Mouse (Mus musculus): ENCODE measurements around the gene Dpm3. TPM values are rescaled to one million over a fixed set of nuclear protein-coding genes. Genes with fewer than 3 reads are reported as not detected.

The Dpm3 gene
- total RNA-seq, 2 experiments from 2014 or later = 24.7 to 28.8 TPM

DNA sequence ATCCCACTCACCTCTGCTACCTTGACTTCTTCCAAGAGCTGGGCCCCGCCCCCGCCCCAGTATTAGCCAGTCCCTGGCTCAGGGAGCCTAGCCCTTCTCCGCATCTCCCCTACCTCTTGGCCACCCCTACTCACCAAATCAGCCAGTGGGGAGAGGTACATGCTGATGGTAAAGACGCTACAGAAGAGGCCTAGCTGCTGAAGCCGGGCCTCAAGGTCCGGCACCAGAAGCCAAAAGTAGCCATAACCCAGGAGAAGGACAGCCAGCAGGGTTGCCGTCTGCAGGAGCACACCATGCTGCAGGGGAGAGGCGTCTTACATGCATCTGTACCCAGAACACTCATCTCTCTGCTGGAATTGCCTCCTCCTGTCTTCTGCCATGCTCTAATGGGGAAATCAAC lies 9.8 kb downstream of the Dpm3 start:
- DNase-seq = no peak

DNA sequence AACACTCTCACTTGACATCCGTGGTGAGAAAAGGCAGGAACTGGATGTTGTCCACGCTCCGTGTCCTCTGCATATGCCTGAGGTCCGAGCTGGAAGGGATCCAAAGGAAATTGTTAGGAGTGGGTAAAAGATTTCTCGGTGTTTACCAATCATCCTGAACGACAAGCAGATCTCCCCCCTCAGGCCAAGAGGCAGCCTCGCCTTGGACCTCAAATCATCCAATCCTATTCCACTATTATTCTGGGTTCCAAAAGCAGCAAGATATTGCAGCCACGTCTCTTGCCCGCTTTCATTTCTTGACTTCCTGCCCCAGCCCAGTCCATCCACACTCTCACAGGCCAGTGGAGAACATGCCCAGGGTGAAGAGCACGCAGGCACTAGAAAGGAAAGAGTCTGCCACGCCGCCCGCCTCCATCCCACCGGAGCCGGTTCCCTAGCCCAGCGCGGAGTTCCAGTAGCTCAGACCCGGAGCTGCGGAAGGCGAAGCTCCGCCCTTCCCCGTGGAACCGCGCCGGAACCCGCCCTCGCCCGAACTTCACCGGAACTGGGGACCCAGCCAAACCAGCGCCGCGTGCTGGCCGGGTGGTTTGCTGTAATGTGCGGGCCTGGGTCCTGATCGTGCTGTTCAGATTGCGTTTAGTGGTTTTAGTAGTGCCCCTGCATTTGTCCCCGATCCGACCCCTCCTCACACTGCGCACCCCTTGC lies 11.0 kb downstream of the Dpm3 start, which contains the start of gene Slc50a1:
TSS of gene Slc50a1 (minus strand) at position 520 of the 705 bp plus-strand sequence.
- peak; percentile 86 for DNase-seq

DNA sequence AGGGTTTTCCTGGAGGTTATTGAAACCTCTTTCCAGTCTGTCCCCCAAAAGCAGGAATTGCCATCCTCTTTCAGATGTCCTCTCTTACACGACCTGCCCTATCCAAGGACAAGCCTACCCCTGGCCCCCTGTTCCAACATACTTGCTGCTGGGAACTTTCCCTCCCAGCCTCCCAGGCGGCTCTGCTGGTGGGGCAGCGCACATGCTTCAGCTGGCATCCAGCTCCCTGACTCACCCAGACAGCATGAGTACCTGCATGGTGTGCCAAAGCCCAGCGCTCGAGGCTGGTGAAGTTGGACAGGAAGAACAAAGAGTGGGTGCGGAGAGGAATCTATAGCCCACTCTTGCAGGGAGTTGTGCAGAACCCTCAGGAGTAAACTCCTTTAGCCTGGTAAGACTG lies 11.7 kb downstream of the Dpm3 start:
- DNase-seq = peak; percentile 39

DNA sequence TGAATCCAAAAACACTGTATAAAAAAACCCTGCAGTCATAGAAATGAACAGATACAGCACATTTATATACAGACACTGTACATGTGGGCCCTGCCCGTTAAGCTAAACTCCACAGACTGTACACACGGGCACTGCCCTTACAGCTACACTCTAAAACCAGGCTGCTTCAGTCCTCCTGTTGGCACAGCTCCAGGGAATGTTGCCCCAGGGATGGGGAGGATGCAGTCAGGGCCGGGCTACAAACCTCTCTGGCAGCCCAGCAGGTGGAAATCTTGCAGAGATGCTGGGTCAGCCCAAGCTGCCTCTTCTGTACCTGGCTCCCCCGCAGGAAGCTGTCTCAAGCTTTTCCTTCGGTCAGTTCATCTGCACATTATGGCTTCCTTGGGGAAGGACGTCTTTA lies 12.6 kb downstream of the Dpm3 start:
- no peak for DNase-seq

DNA sequence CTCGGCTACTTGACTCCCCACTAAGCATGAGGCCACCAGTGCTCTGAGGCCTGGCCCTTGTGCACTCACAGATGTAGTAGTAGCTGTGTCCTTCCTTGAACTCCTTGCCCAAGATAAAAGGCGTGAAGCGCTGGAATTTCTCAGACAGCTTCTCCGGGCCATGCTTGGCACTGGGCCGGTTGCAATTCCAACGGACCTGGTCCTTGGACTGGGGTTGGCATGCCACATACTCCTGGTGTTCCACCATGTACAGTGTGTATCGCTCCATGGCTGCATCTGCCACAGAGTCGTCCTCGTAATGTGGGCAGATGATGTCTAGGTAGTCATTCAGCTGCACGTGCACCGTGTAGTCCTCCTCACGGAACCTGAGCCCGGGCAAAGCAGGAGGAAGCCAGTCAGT lies 16.9 kb downstream of the Dpm3 start:
- no peak for DNase-seq

DNA sequence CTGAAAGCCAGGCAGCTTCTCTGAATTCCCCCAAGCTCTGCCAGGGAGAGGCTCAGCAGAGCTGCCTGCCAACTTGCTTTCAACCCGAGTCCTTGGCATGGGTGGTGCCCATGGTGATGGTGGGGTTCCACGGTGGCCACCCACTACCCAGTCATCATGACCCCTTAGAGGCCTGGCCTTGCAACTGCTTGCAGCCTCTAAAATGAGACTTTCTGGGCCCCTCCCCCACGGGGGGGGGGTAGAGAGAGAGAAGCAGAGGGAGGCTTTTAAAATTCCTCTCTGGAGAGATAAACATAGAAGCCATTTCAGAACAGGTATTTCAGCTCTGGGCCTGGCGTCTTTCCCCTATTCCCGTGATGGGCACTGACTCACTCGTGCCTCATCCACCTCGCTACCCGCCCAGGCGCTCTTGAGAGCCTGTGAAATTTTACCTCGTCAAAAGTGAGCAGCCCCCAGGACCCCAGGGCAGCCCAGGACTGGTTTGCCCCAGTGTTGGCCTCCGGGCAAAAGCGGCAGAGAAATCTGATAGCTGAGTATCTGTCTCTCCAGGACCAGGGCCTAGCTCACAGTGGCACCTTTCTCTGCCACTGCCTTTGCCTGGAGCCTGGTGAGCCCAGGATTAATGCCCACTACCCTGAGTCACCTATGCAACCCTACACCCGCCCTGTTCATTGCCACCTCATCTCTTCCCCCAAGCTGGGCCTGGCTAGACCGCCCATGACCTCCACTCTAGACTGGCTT lies 18.3 kb downstream of the Dpm3 start:
- peak; percentile 74 for DNase-seq

DNA sequence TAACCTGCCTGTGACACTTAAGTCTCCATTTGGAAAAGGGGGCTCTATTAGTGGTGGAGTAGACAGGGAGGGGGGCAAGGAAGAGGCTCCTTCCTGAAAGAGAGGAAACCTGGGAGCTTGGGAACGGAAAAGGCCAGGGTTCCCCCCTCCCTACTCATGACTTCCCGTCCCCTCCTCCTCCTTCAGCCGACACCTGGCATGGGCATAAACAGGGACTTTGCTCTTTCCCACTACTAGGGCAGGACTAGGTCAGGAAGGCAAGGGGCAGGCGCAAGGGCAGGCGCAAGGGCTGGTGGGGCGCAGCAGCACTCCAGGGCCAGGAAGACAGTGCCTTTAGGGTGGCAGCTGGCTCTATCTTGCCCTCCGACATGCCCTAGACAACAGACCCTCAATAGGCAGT lies 18.9 kb downstream of the Dpm3 start:
- DNase-seq = peak; percentile 65

DNA sequence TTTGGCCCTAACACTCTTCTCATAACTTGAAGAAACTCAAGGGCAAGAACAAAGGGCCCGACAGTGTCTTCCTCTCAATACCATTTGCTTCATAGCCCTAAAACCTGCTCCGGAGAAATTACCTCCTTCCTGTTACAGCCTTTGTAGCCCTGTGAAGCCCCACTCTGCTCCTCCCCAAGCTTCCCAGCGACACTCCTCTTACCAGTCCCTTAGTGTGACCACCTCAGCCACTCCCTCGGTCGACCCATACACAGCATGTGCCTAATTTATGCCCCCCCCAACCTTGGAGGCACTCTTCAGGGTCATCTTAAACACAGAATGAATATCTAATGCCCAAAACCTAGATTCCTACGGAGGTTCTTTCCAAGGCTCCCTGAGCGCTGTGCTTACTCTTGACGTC lies 19.5 kb downstream of the Dpm3 start:
- DNase-seq = no peak

DNA sequence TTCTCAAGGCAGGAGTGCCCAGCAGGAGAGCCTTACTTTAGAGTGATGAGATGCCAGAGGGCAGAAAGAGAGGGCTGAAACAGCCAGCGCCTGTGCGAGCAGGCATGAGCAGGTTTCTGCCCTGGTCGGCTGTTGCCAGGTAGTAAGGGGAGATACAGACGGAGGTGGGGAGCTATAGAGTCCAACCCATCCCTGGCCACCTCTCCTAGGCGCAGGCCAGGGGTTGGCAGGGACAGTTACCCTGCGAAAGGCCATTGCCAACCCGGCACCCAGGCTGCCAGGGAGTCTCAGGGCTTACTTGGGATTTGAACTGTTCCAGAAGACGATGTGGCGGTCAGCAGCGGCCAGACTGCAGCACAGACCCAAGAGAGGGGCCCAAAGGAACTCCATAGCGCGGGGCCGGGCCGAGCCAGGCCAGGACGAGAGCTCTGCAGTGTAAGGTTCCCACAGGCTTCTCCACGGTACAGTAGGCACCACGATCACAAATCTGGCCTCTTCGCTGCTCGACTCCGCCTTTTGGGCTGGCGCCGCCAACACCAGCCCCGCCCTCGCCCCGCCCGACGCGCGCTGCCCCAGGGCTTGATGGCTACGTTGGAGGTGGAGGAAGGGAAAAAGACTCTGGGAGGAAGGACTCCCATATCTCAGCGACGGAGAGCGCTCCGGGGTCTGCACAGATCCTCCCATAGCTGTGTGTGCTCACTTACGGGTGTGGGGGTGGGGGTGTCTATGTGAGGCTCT lies 20.2 kb downstream of the Dpm3 start:
- peak; percentile 88 for DNase-seq

DNA sequence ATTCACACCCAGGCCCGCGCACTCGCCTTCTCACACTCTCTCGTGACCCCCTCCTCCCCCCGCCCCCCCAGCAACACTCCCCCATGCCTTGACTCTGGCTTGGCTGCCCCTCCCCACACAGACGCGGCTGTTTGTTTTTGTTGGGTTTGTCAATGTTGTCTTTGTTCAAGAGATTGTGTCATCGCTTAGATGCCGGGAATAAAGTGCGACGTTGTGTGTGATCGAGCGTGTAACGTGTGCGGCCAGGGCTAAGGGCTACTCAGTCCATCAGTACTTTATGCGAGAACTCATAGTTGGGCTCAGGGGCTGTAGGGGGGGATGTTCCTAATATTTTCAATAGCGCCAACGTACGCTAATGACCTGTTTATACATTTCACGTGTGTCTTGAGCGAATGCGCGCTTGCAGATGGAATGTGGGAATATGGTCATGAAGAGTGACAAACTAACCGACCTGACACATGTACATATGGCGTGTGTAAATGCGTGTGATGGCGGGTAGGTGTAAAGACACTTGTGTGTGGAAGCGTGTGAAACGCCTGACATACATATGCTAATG lies 21.0 kb downstream of the Dpm3 start:
- DNase-seq = no peak

DNA sequence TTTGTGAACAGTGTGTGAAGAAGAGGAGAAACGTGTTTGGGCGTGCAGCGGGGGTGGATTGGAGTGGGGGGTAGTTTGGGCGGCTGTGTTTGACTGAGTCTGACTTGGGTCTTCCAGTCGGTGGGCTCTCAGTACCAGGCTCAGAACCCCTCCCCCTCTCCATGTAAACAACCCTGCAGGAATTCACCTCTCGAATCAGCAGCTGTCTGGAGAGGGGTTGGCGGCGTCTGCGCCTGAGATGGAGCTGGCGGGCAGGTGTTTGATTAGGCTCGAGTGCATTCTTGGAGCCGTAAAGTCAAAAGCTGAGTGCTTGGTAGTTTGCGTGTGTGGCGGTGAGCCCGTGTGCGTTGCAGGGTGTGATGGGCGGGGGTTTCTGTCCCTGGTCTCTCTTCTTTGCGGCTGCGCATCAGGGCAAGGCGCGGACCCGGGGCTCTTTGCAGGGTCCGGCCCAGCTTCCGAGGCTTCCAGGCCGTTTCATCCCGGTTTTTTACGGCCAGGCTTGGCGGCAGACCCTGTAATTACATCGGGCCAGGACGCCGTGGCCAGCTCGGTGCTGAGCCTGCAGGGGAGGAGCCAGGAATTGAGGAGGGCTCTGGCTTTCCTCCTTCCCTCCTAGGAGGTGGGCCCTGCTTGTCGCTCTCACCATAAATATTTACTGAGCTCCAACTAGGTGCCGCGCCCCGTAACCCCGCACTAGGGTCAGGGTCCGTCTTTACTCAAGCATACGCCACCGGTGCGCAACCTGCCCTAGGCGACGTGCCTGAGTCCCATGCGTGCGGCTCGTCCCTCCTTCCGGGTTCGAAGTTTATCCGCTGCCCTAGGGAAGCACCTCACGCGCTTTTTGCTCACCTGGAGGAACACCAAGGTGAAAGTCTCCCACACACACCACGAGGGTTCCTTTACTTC lies 21.7 kb downstream of the Dpm3 start, which contains the start of gene Efna1:
TSS of gene Efna1 (minus strand) at position 537 of the 906 bp plus-strand sequence.
- peak; percentile 58 for DNase-seq

DNA sequence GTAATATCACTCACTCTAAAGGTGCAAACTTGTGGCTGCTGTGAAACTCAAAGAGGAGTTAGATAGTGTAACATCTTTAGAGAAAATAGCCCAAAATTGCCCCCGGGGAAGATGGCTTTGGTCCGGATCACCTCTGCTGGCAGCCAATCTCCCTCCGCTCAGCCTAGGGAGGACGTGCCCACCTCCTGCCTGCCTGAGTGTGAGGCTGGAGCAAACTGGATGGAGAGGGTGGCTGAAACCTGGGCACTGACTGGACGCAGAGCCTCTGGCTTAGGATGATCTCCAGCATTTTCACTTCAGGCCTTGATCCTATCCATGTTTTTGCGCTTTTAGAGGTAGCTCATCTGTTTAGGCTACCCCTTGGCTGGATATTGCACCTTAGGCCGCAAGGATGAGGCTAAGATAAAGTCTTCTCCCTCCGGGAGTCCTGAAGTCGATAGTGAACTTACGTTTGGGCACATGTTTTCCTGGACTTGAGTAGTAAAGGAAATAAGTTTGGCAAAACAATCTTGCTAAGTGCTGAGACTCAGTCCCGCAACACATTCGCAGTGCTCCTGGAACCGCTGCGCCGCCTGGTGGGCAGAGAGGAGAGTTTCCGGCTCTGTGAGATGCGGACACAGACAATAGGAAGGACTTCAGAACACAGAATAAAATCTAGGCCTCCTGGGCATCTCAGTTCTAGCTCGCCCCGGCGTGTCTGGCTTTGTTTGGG lies 22.6 kb downstream of the Dpm3 start:
- peak; percentile 71 for DNase-seq

DNA sequence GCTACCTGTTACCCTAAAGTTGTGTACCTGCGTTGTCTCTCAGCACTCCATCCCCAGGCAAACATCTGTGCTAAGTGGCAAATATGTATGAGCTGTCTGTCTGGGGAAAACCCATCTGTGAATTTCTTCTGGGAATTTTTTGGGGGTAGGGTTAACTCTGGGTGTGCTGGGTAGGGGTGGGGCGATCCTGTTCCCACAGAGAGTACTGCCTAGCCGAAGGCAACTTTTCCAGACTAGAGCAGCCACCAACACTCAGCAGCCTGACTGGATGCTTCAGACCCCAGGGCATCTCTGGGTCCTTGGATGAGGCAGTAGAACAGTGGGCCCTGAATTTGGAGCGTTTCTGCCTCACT lies 23.1 kb downstream of the Dpm3 start:
- no peak for DNase-seq

DNA sequence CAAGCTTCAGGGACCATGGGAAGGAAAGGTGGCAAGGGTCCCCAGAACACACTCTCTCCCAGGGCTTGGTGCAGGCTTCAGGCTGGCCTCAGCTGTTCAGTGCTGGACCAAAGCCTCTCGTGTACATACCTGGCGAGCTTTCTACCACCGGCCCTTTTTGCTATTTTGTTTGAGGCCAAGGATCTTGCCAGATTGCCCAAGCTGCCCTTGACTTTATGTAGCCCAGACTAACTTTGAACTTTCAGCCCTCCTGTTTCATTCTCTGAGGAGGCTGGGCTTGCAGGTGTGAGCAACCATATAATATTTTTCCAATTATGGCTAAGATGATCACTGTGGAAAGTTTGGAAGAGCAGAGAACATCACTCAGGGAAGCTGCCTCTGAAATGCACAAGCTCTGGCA lies 25.1 kb downstream of the Dpm3 start:
- DNase-seq = no peak

DNA sequence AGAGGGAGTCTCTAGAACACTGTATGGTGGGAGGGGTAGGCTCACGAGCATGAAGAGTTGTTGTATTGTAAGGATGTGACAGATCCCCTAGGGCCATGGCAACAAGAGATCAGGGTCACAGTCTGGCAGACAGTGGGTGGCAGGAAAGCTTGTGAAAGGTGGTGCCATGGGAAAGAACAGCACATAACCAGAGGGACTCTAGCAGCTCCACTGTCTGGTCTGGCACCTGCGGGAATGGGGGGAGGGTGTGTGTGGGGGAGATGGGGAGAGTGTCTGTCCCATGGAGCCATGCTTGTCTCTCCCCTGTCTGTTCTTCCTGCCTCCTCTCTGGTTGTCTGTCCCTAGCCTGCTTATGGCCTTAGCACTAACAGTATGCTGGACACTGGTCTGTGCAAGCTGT lies 26.4 kb downstream of the Dpm3 start:
- no peak for DNase-seq

DNA sequence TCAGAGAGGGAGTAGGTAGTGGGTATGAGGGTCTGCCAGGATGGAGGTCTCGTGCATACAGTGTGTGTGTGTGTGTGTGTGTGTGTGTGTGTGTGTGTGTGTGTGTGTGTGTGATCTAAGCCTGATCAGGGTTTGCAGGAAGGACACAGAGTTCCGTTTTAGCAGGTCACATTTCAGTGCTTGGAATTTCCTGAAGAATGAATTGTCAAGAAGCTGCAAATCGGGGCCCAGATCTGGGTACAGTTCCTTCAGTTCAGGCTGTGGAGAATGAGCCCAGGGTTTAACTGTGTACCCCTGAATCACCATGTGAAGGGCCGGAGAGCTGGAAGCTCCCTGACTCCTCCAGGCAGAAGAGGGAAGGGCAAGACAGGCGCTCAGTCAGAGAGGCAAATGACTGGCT lies 28.1 kb downstream of the Dpm3 start:
- no peak for DNase-seq

DNA sequence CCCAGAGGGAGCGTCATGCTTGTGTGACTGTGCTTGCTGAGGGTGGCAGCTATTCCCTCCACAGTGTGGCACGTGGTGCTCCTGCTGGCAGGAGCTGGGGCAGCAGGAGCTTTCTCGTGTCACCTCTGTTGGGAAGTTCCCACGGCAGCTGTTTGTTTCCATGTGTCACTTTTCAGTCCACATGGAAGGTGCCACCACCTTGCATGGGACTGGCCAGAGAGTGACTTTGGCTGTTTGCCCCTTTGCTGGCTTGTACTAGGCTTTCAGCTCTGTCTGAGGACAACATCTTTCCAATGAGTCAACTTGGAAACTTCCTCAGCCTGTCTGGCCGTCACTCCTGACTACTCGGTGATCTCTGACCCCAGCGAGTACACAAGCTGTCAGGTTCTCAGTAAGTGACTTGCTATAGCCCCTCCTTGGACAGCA lies 29.4 kb downstream of the Dpm3 start:
- DNase-seq = peak; percentile 58

DNA sequence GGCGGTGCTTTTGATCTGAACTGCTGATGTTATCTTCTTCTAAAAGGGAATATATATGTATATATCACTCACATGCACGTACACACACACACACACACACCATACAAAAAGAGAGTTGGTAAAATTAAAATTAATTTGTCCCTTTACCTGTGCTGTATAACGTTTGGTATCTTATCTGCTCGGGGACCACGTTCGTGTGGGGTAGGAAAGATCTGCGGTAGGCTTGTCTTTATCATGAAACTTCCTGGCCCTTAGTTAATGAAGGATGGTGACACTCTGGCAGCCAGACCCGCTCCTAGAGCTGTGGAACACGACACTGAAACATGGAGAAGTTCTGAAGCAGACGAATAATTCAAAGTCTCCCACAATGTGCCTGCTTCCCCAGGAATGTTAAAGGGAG lies 32.7 kb downstream of the Dpm3 start:
- DNase-seq = no peak

DNA sequence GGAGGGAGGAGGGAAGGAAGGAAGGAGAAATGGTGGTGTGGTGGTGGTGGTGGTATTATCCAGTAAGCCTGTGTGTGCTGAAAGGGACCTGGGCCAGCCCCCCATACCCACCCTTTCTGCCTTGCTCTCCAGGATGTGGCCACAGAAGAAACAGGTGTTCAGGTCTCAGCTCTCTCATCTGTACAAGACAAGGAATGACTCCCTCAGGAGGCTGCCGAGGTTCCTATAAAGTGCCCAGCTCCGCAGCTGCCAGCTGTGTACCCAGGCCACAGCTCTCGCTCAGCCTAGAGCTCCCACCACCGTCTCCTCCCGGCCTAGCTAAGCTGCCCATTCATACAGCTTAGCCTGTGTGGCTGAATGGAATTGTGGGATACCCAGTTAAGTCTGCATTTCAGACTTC lies 33.1 kb downstream of the Dpm3 start:
- no peak for DNase-seq

DNA sequence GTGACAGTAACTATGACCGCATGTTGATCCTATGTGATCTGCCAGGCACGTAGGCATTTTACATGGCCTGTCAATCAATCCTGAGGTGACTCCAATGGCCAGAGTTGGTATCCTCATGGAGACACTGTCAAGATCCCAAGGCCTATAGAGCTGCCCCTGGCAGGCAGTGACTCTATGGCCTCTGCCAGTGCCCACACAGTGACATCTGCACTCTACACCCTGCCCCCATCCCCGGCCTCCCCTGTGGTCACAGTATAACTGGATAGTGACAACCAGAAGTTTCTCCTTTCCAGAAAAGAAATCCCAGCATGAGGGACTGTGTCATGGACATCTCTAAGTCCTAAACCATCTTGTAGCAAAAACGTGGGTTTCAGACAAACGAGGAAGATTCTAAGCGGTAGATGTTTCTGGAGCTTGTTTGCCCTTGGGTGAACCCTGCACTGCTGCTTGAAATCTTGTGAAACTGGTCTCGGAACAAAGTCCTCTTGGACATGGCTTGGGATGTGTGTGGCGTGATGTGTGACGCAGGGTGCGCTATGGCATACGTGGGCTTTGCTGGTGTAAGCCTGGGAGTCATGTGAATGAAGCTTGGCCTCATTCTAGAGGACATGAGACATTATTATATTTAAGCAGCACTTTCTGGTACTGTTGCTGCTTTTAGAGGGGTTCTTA lies 34.2 kb downstream of the Dpm3 start:
- DNase-seq = no peak

Data from gastrocnemius, postnatal 25 days (tissue).